Mouse (Mus musculus): ENCODE data around the gene Tnk2. TPM values are rescaled to one million over a fixed set of nuclear protein-coding genes. Genes with fewer than 3 reads are reported as not detected.

Gene Tnk2
- polyA plus RNA-seq, 2 experiments: 3.8 to 15.3 TPM

DNA sequence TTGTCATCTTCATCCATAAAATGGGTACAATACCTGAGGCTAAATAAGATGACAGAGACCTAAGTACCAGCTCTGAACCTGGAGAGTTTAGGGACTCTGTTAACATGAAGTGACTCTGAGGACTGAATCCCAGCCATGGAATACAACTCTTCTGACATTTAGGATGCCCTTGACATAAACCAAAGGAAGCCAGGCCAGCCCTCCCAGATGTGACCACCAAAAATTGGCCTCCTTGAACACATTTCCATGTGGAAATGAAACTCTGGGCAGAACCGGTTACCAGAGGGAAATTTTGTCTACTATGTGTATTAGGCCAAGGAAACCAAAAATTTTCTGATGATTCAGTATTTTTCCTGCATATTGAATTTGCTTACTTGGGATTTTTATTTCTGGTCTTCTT, 44.5 kb upstream of the Tnk2 start:
- Histone ChIP-seq H3K9ac (replicated peaks) (peak overlapping the region; percentile 13; the same call in 1 of the 2 replicates), H3K4me1 (replicated peaks; ENCODE audit: control insufficient read depth in 2 of 2, insufficient read depth in 2 of 2, low read length in 1 of 2) (peaks cover 7 to 21% of the 10 kb centered on the region in 2 experiments), H3K4me2 (ENCODE audit: low read depth) (no peak overlapping the region), H3K27ac (no peak overlapping the region; the same call in 1 of the 2 replicates), H3K9me3 (ENCODE audit: control insufficient read depth, low read length) (no peaks in the 10 kb centered on the region), H3K27me3 (ENCODE audit: control insufficient read depth, insufficient read depth, low read length) (no peaks in the 10 kb centered on the region), H3K4me3 (ENCODE audit: insufficient read depth in 1 of 2, low read depth in 2 of 2, low read length in 2 of 2) (no peak overlapping the region), H3K36me3 (replicated peaks; ENCODE audit: control insufficient read depth, insufficient read depth, low read depth) (no peaks in the 10 kb centered on the region)
- TF ChIP-seq CTCF (IDR thresholded peaks at IDR 0.05; ENCODE audit: low read depth) (no peak), EP300 (IDR thresholded peaks at IDR 0.05; ENCODE audit: low read depth) (no peak)
- ATAC-seq (ENCODE audit: insufficient read depth) (no peak), DNase-seq (ENCODE audit: low read depth in 3 of 3, low spot score in 3 of 3) (no peak)
- whole genome bisulfite sequencing (ENCODE audit: insufficient replicate concordance): 90% methylated on average over 1 of the region's 1 CpGs

DNA sequence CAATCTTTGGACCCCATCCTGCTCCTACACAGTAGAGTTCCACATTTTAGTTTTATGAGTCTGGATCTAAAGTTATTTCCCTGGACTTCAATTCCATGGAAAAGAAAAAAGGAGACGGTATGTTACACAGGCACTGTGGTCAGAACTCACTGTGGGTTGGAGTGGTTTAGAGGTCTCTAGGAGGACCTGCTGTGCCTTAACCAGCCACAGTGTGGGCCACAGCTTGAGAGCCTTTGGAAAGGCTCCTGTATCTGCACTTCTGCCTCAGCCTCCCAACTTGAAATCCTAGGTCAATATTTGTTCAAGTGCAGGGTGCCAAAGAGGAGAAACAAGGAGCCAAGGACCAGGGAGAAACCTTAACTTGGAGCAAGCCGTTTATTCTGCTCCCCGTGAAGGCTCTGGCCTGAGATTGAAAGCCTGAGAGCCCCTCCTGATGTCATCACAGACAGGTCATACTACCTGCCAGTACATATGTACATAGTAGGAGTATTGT, 41.4 kb upstream of the Tnk2 start:
- peaks cover 7 to 16% of the 10 kb centered on the region in 2 experiments for H3K4me1 ChIP-seq (replicated peaks; ENCODE audit: control insufficient read depth in 2 of 2, insufficient read depth in 2 of 2, low read length in 1 of 2)

DNA sequence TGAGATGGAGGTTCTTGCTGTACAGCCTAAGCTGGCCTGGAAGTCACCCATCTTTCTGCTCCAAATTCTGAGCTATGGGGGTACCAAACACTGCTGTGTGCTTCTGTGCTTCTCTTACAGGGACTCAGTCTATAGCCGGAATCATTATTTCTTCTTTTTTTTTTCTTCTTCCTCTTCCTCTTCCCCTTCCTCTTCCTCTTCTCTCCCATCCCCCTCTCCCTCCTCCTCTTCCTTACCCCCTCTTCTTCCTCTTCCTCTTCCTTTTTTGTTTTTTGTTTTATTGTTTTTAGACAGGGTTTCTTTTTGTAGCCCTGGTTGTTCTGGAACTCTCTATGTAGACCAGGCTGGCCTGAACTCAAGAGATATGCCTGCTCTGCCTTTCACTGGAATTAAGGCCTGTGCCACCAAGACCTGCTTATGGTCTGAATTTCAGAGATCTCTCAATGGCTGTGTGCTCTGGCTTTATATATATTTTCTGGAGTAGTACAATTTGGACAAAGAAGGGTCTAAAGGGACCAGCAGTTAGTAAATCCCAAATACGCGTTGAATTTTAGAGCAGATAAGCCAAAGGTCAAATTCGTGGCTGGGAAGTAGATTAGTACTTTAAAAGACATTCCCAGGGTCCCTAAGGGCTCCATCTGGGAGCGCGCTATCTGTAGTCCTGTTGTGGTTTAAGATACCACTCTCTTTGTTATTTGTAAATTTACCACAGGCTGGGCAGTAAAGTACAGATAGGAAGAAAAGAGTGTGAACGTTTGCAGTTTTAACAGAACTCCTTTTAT, 35.9 kb upstream of the Tnk2 start:
- H3K4me3 ChIP-seq (ENCODE audit: insufficient read depth in 1 of 2, low read depth in 2 of 2, low read length in 2 of 2): peak overlapping the region in 1 of 2 experiments; percentile 86; a peak in 2 of 4 replicates
- peak overlapping the region; percentile 90 for H3K4me2 ChIP-seq (ENCODE audit: low read depth)
- H3K4me1 ChIP-seq (replicated peaks; ENCODE audit: control insufficient read depth in 2 of 2, insufficient read depth in 2 of 2, low read length in 1 of 2): peaks cover 16 to 18% of the 10 kb centered on the region in 2 experiments
- H3K27ac ChIP-seq: peak overlapping the region; percentile 91
- peaks cover 24% of the 10 kb centered on the region for H3K36me3 ChIP-seq (replicated peaks; ENCODE audit: control insufficient read depth, insufficient read depth, low read depth)
- H3K9me3 ChIP-seq (ENCODE audit: control insufficient read depth, low read length): no peaks in the 10 kb centered on the region
- WGBS (ENCODE audit: insufficient replicate concordance): 20% methylated on average over 7 of the region's 7 CpGs
- no peaks in the 10 kb centered on the region for H3K27me3 ChIP-seq (ENCODE audit: control insufficient read depth, insufficient read depth, low read length)
- DNase-seq (ENCODE audit: low read depth in 3 of 3, low spot score in 3 of 3): no peak
- peak overlapping the region; percentile 64 for H3K9ac ChIP-seq (replicated peaks)
- TF ChIP-seq CTCF (IDR thresholded peaks at IDR 0.05; ENCODE audit: low read depth) (no peak), EP300 (IDR thresholded peaks at IDR 0.05; ENCODE audit: low read depth) (peak; percentile 36; the same call in 1 of the 2 replicates)
- no peak for ATAC-seq (ENCODE audit: insufficient read depth)

More for the DNA sequence above, 41.4 kb upstream of the Tnk2 start:
- H3K4me2 ChIP-seq (ENCODE audit: low read depth): no peak overlapping the region
- H3K27ac ChIP-seq: no peak overlapping the region
- no peak overlapping the region for H3K9ac ChIP-seq (replicated peaks)
- DNase-seq (ENCODE audit: low read depth in 3 of 3, low spot score in 3 of 3): no peak
- no peaks in the 10 kb centered on the region for H3K27me3 ChIP-seq (ENCODE audit: control insufficient read depth, insufficient read depth, low read length)
- no peaks in the 10 kb centered on the region for H3K36me3 ChIP-seq (replicated peaks; ENCODE audit: control insufficient read depth, insufficient read depth, low read depth)
- WGBS (ENCODE audit: insufficient replicate concordance): 78% methylated on average over 3 of the region's 3 CpGs
- no peak for TF ChIP-seq CTCF (IDR thresholded peaks at IDR 0.05; ENCODE audit: low read depth)
- no peak for TF ChIP-seq EP300 (IDR thresholded peaks at IDR 0.05; ENCODE audit: low read depth)
- no peak for ATAC-seq (ENCODE audit: insufficient read depth)
- no peaks in the 10 kb centered on the region for H3K9me3 ChIP-seq (ENCODE audit: control insufficient read depth, low read length)
- no peak overlapping the region for H3K4me3 ChIP-seq (ENCODE audit: insufficient read depth in 1 of 2, low read depth in 2 of 2, low read length in 2 of 2)

DNA sequence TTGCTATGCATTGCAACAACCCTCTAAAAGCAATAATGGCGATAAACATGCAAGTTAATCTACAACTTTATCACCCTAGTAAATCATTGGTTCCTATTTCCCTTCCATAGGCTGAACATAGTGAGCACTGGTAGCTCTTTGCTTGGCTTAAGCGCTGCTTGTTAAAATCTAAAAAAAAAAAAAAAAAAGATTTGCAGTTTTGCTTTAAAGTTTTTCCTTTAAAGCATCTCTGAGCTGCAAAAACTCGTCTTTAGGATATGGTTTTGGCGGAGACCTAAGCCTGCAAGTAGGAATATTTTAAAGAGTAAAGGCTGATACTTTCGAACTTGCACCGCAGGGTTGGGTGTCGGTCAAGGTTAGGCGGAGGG, 35.3 kb upstream of the Tnk2 start:
- Histone ChIP-seq H3K4me3 (ENCODE audit: insufficient read depth in 1 of 2, low read depth in 2 of 2, low read length in 2 of 2) (peak overlapping the region; percentile 43 to 86), H3K9me3 (ENCODE audit: control insufficient read depth, low read length) (no peaks in the 10 kb centered on the region), H3K4me2 (ENCODE audit: low read depth) (peak overlapping the region; percentile 90), H3K27ac (peak overlapping the region; percentile 91), H3K36me3 (replicated peaks; ENCODE audit: control insufficient read depth, insufficient read depth, low read depth) (peaks cover 30% of the 10 kb centered on the region), H3K9ac (replicated peaks) (peak overlapping the region; percentile 64), H3K27me3 (ENCODE audit: control insufficient read depth, insufficient read depth, low read length) (no peaks in the 10 kb centered on the region), H3K4me1 (replicated peaks; ENCODE audit: control insufficient read depth in 2 of 2, insufficient read depth in 2 of 2, low read length in 1 of 2) (peaks cover 20% of the 10 kb centered on the region in 2 experiments)
- ATAC-seq (ENCODE audit: insufficient read depth) (no peak), DNase-seq (ENCODE audit: low read depth in 3 of 3, low spot score in 3 of 3) (no peak)
- 3% methylated on average over 8 of the region's 8 CpGs for WGBS (ENCODE audit: insufficient replicate concordance)
- TF ChIP-seq CTCF (IDR thresholded peaks at IDR 0.05; ENCODE audit: low read depth) (no peak), EP300 (IDR thresholded peaks at IDR 0.05; ENCODE audit: low read depth) (no peak)

DNA sequence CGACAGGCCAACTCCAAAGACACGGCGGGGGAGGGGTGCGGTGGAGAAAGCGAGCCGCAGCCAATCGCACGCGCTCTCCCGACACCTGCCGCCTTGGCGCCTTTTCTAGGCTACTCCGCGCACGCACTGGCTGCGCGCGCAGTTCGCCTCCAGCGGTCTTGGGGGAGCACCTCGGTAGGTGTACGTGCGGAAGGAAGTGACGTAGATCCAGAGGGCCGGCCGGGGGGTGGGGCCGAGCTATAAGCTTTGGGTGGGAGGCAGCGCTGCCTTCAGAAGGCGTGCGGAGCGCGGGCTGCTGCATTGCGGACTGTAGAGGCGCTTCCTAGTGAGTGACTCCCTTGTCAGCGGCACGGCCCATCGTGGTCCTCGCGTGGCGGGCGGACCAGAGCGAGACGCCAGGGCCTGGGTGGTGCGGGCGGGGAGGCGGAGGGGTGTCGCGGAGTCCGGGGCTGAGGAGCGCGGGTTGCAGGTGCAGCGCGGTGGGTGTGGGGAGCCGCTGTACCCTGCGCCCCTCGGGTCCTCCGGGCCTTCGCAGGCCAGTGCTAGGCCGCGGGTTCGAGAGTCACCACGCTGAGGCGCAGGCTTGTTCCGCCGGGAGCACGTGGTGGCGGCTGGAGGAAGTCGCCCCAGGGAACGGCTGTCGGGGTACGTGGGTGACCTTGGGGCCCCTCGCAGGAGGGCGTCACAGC, 34.8 kb upstream of the Tnk2 start, which contains the start of gene Tfrc:
Tfrc (plus strand) TSS at position 209 of the 689 bp plus-strand sequence.
- Histone ChIP-seq H3K36me3 (replicated peaks; ENCODE audit: control insufficient read depth, insufficient read depth, low read depth) (peaks cover 36% of the 10 kb centered on the region), H3K4me2 (ENCODE audit: low read depth) (peak within 1 kb of the TSS; percentile 94), H3K27ac (peak within 1 kb of the TSS; percentile 98), H3K4me1 (replicated peaks; ENCODE audit: control insufficient read depth in 2 of 2, insufficient read depth in 2 of 2, low read length in 1 of 2) (peaks cover 22 to 23% of the 10 kb centered on the region in 2 experiments), H3K27me3 (ENCODE audit: control insufficient read depth, insufficient read depth, low read length) (no peaks in the 10 kb centered on the region), H3K9ac (replicated peaks) (peak within 1 kb of the TSS; percentile 95), H3K4me3 (ENCODE audit: insufficient read depth in 1 of 2, low read depth in 2 of 2, low read length in 2 of 2) (peak within 1 kb of the TSS; percentile 66 to 86), H3K9me3 (ENCODE audit: control insufficient read depth, low read length) (no peaks in the 10 kb centered on the region)
- WGBS (ENCODE audit: insufficient replicate concordance): under 1% methylated on average over 71 of the region's 73 CpGs
- ATAC-seq (ENCODE audit: insufficient read depth): peak; percentile 92
- DNase-seq (ENCODE audit: low read depth in 3 of 3, low spot score in 3 of 3): peak; percentile 99
- peak; percentile 24; the same call in 1 of the 2 replicates for TF ChIP-seq CTCF (IDR thresholded peaks at IDR 0.05; ENCODE audit: low read depth)
- peak; percentile 72 for TF ChIP-seq EP300 (IDR thresholded peaks at IDR 0.05; ENCODE audit: low read depth)

Measured in liver, embryonic 14.5 days (tissue).